Mouse (Mus musculus) inflammation-experienced regulatory T-cells (primary cell): Measurements from ENCODE around the gene Tnfaip8l1. TPM values are rescaled to one million over a fixed set of nuclear protein-coding genes. Genes with fewer than 3 reads are reported as not detected.

Experiments used
- polyA plus RNA-seq, 2 experiments: library from polyadenylated mRNA; unstranded; fragments of 100-300 nt; shearing (Covaris generic); gene quantifications; one replicate each; pipeline ENCODE4 v1.2.1; 2017

Gene Tnfaip8l1
- polyA plus RNA-seq, result 10 to 100 TPM; 28.7 to 32.9 TPM

DNA sequence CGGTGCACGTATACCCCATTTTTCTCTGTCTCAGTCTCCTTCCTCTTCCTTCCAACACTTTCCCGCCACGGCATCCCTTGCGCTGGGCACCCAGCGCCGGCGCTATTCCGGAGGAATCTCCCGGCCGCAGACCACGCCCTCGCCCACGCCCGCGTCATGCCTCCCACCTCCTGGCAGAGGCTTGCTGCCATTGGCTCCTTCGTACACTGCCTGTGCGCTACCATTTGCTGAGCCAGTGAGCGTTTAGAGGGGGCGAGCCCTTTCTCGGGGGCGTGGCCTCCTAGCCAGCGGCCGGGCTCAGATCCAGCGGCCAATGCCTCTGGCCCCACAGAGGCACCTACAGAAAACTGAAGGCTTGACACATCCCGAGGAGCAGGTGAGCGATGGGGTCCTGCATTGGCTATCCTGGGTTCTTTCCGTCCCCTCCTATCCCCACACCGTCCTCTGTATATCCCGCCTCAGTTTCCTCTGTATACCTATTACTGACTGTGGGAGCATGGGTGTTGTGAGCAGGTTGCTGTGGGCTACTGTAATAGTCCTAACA, at the start of gene Tnfaip8l1:
Tnfaip8l1 (plus strand) TSS at position 247 of the 544 bp plus-strand sequence.

DNA sequence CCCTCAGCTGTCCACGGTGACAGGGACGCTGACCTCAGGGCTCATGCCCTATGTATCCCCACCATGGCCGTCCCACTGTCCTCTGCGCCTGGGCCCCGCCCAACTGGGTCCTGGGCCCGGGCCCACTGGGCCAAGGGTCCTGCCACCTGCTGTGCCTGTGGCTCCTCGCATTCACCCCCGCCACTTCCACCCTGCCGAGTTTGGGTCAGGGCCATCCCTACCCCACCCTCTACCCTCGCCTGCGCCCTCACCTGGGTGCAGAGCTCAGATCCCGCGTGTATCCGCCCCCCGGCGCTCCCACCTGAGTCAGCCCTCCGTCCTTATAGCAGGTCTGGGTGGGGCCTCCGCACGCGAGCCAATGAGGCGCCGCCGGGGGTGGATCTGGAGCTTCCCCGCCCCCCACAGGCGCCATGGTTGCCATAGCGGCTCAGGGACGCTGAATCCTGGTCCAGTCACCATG, 45.0 kb upstream of the Tnfaip8l1 start, which contains the start of gene Plin5:
Plin5 (minus strand) TSS at position 346 of the 460 bp plus-strand sequence.

DNA sequence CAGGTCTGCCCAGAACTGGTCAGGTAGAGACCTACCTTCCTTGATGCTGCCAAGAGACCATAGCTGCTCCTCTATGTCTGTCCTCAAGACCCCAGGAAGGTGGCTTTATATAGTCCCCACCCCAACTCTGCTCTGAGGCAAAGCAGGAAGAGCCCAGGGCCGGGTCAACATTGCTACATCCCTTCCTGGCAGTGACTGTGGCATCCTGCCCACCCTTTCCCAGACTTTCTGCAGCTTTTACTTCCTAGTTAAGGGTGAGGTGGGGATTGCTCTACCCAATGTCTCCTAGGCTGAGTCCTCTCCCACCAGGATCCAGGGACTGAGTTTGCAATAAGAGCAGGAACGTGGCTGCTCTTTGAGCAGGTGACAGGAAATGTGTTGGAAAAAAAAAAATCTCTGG, 40.5 kb upstream of the Tnfaip8l1 start, which contains the start of gene Lrg1:
Lrg1 (minus strand) TSS at position 176 of the 400 bp plus-strand sequence.

DNA sequence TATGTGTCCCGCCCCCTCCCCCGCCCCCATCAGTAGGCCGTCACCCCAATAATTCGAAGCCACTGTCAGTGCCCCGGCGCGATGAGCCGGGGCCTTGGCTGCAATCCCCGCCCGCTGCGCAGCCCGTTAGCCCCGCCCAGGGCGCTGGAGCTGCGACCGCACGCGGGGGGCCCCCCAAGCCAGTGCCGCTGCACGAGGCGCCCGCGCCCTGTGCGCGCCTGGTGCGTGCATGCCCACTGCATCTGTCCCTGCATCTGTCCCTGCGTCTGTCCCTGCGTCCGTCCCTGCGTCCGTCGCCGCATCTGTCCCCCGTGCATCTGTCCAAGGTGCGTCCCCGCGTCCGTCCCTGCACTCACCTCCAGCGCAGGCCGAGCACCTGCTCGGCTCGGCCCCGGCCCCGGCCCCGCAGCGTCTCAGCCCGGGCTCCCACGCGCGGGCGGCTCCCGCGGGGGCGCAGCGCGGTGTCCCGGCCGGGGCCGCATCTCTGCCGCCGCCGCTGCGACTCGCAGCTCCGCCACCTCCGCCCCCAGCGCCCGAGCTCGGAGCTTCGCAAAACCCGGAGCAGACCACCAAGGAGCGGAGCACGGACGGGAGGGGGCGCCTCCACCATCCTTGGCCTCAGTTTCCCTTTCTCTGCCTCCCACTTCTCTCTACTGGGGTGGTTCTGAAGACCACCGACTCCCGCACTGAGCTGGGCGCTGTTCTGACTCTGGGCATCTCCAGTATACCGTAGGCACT, 22.2 kb upstream of the Tnfaip8l1 start, which contains the start of gene Sema6b:
Sema6b (minus strand) TSS at position 486 of the 738 bp plus-strand sequence.

DNA sequence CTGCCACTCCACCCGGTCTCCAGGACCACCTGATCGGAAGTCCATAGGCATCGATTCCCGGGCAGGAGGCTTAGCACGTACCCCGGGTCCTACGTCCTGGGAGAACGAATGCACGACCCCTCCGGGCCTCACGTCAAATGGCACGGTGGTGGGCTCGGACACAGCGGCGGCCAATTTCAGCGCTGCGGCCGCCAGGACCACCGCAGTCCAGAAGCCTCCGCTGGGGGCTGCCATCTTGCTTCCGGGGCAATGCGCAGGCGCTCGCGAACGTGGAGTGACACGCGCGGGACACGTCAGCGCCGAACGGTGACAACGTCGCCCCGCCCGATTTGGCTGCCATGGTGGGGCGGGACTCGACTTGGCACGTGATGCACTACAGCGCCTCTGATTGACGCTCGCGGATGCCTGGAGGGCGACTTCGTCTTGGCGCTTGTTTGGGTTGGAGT, 21.4 kb downstream of the Tnfaip8l1 start, which contains the start of gene Mydgf:
Mydgf (minus strand) TSS at position 263 of the 446 bp plus-strand sequence.

DNA sequence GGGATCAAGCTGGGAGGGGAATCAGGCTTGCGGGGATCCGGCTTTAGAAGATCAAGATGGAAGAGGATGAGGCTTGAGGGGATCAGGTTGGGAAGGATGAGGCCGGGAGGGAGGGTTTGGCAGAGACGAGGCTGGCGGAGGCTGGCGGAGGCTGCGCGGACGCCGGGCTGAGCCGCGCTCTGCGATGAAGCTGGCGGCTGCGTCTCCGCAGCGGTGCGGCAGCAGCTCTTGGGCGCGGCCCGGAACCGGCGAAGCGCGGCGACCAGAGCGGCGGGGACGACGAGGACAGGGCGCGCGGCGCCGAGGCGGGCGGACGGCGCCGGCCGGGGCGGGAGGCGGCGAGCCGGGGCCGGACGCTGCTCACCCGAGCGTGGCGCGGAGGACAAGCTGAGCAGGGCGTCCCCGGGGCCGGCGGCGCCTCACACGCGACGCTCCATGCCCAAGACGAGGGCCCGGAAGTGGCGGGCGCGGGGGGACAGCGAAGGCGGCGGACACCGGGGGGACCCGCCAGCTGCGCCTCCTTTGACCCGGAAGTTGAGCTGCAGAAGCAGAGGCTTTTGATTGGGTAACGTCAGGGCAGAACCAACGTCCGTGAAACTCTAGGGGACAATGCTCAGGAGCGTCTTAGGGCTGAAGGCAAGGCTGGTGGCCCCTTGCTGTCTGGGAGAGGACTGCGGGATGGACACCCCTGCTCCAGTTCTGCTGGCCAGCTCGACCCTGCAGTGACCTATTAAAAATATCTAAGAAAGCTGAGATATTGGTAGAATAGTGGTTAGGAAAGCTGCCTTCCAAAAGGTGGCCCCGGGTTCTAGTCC, 56.3 kb downstream of the Tnfaip8l1 start, which contains the start of gene Dpp9:
Dpp9 (minus strand) TSS at position 529 of the 815 bp plus-strand sequence.

Other genes starting within 250 kb of the Tnfaip8l1 start
- 10 to 100 TPM; 10.5 to 15.5 TPM for gene Zfp119b, start 213.0 kb upstream of the Tnfaip8l1 start, polyA plus RNA-seq
- gene Ebi3, start 209.8 kb upstream of the Tnfaip8l1 start, polyA plus RNA-seq, result 10 to 100 TPM; 26.7 to 76.0 TPM
- 10 to 100 TPM; 30.7 to 34.7 TPM for gene Yju2, start 203.4 kb upstream of the Tnfaip8l1 start, polyA plus RNA-seq
- 1 to 10 TPM in 1 of 2 experiments, under 1 TPM in 1; 0.29 to 1.8 TPM for gene Shd, start 192.0 kb upstream of the Tnfaip8l1 start, polyA plus RNA-seq
- 1 to 10 TPM; 2.4 to 4.9 TPM for gene Fsd1, start 176.0 kb upstream of the Tnfaip8l1 start, polyA plus RNA-seq
- gene Stap2, start 156.9 kb upstream of the Tnfaip8l1 start, polyA plus RNA-seq, result 1 to 10 TPM in 1 of 2 experiments, under 1 TPM in 1; 0.48 to 1.7 TPM
- 100 to 1,000 TPM; 114 to 185 TPM for gene Mpnd, start 156.8 kb upstream of the Tnfaip8l1 start, polyA plus RNA-seq
- gene Sh3gl1, start 125.8 kb upstream of the Tnfaip8l1 start, polyA plus RNA-seq, result 100 to 1,000 TPM; 167 to 234 TPM
- 1 to 10 TPM; 2.9 to 3.2 TPM for gene Chaf1a, start 122.0 kb upstream of the Tnfaip8l1 start, polyA plus RNA-seq
- 10 to 100 TPM; 65.6 to 85.6 TPM for gene Ubxn6, start 87.4 kb upstream of the Tnfaip8l1 start, polyA plus RNA-seq
- 100 to 1,000 TPM; 137 to 167 TPM for gene Hdgfl2, start 82.8 kb upstream of the Tnfaip8l1 start, polyA plus RNA-seq
- gene Plin4, start 52.7 kb upstream of the Tnfaip8l1 start, polyA plus RNA-seq, result not detected
- not detected for gene Plin5, start 44.9 kb upstream of the Tnfaip8l1 start, polyA plus RNA-seq
- gene Lrg1, start 40.5 kb upstream of the Tnfaip8l1 start, polyA plus RNA-seq, result under 1 TPM; 0.20 to 0.29 TPM
- under 1 TPM; 0.20 to 0.59 TPM for gene Sema6b, start 22.1 kb upstream of the Tnfaip8l1 start, polyA plus RNA-seq
- 10 to 100 TPM; 53.0 to 57.5 TPM for gene Mydgf, start 21.4 kb downstream of the Tnfaip8l1 start, polyA plus RNA-seq
- 10 to 100 TPM; 48.5 to 51.0 TPM for gene Dpp9, start 56.4 kb downstream of the Tnfaip8l1 start, polyA plus RNA-seq
- 10 to 100 TPM; 16.2 to 27.8 TPM for gene Fem1a, start 94.3 kb downstream of the Tnfaip8l1 start, polyA plus RNA-seq
- gene Ticam1, start 114.3 kb downstream of the Tnfaip8l1 start, polyA plus RNA-seq, result 1 to 10 TPM; 7.4 to 7.6 TPM
- 10 to 100 TPM; 32.9 to 34.3 TPM for gene Plin3, start 130.4 kb downstream of the Tnfaip8l1 start, polyA plus RNA-seq
- gene Arrdc5, start 137.8 kb downstream of the Tnfaip8l1 start, polyA plus RNA-seq, result under 1 TPM; 0.14 to 0.72 TPM
- 1 to 10 TPM; 7.9 to 8.8 TPM for gene Uhrf1, start 140.8 kb downstream of the Tnfaip8l1 start, polyA plus RNA-seq
- gene Kdm4b, start 163.6 kb downstream of the Tnfaip8l1 start, polyA plus RNA-seq, result 10 to 100 TPM; 46.8 to 61.2 TPM